Mouse (Mus musculus): ENCODE data around the gene Cd300lf.

DNA sequence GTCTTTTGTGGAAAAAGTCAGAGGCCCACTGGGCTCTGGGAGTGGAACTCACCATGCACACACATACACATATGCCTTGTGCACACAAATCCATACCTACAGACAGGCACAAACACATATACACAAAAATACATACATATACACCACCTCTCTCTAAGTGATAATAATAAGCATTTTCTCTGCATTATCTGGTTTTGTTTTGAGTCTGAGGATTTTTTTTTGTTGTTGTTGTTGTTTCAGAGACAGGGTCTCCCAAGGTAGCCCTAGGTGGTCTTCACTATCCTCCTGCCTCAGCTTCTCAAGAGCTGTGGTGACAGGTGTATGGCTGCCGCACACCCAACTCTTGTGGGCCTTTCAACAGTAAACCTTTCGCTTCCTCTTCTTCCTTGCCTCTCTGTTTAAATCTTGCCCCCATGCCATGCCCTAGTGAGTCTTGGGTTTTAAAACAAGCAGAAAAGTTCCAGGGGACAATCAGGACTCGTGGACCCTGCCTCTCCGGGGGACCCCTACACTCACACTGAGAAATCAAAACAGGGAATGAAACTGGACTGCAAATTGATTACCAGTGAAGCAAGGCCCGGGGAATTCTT, 33.7 kb downstream of the Cd300lf start:
- TF ChIP-seq CTCF (IDR thresholded peaks at IDR 0.05; ENCODE audit: extremely low read depth, insufficient read length, insufficient replicate concordance, low read depth, low read length) (no peak), POLR2A (IDR thresholded peaks at IDR 0.05; ENCODE audit: low read depth, low read length) (no peak)

Data from small intestine, adult 2 months (tissue).